Mouse (Mus musculus) MEL (cell line): ENCODE measurements around the gene Gm49336. TPM values are rescaled to one million over a fixed set of nuclear protein-coding genes. Genes with fewer than 3 reads are reported as not detected.
A peak's percentile ranks its signal among the peaks of the same experiment; 100 is the strongest.

Experiments
- DNase-seq: peaks from one replicate; pipeline ENCODE4 v3.0.0; 2011; ENCODE audit warnings: low read depth, low spot score
- H3K27ac ChIP-seq: 2 replicates; pipeline ENCODE4 v1.5.1; 2012; ENCODE audit warnings: low read depth, mild to moderate bottlenecking, control low read depth, low read length, moderate library complexity; ENCODE audit not compliant: control insufficient read depth
- H3K27me3 ChIP-seq, 2 experiments: fragments of 150-350 bp in 1 of 2; sonication (generic) in 1 of 2; 2 replicates each; pipeline ENCODE4 v1.6.1; 2012; ENCODE audit warnings: low read length in 2 of 2, mild to moderate bottlenecking in 2 of 2, improper control_type of control experiment in 1 of 2, moderate library complexity in 1 of 2; ENCODE audit not compliant: insufficient read depth in 2 of 2, control insufficient read depth in 1 of 2
- H3K36me3 ChIP-seq, 2 experiments: 2 replicates each; pipeline ENCODE4 v1.6.1; 2012 to 2014; ENCODE audit warnings: low read length in 2 of 2, improper control_type of control experiment in 1 of 2, inconsistent platforms in 1 of 2, mild to moderate bottlenecking in 1 of 2; ENCODE audit not compliant: insufficient read depth in 2 of 2, control insufficient read depth in 1 of 2
- H3K4me1 ChIP-seq, 2 experiments: fragments of 150-350 bp in 1 of 2; sonication (generic) in 1 of 2; 2 replicates each; pipeline ENCODE4 v1.6.1; 2012; ENCODE audit warnings: low read length in 2 of 2, improper control_type of control experiment in 1 of 2, mild to moderate bottlenecking in 1 of 2; ENCODE audit not compliant: insufficient read depth in 2 of 2, control insufficient read depth in 1 of 2
- H3K4me3 ChIP-seq, 2 experiments: fragments of 150-350 bp in 1 of 2; sonication (generic) in 1 of 2; 2 replicates each; pipeline ENCODE4 v1.5.1; 2012; ENCODE audit warnings: low read depth in 2 of 2, low read length in 2 of 2, mild to moderate bottlenecking in 2 of 2, moderate library complexity in 2 of 2, control low read depth in 1 of 2, improper control_type of control experiment in 1 of 2; ENCODE audit not compliant: control insufficient read depth in 1 of 2, insufficient read depth in 1 of 2
- H3K79me2 ChIP-seq: 2 replicates; pipeline ENCODE4 v1.6.1; 2012; ENCODE audit warnings: mild to moderate bottlenecking, low read length, moderate library complexity; ENCODE audit not compliant: control insufficient read depth, poor library complexity, insufficient read depth
- H3K9ac ChIP-seq: 2 replicates; pipeline ENCODE4 v1.6.1; 2012; ENCODE audit warnings: low read depth, mild to moderate bottlenecking, control low read depth, low read length, moderate library complexity; ENCODE audit not compliant: control insufficient read depth, poor library complexity, severe bottlenecking
- H3K9me3 ChIP-seq: fragments of 150-350 bp; sonication (generic); replicated peaks from 2 replicates; pipeline ENCODE4 v1.6.1; 2012; ENCODE audit warnings: mild to moderate bottlenecking, low read length, improper control_type of control experiment, moderate library complexity; ENCODE audit not compliant: insufficient read depth
- BHLHE40 ChIP-seq: IDR thresholded peaks from 2 replicates; pipeline ENCODE4 v1.6.1; 2012; ENCODE audit warnings: low read depth, mild to moderate bottlenecking, inconsistent platforms, low read length, improper control_type of control experiment, borderline replicate concordance
- CHD1 ChIP-seq: IDR thresholded peaks from 2 replicates; pipeline ENCODE4 v1.6.1; 2012; ENCODE audit warnings: low read depth, mild to moderate bottlenecking, inconsistent platforms, low read length, improper control_type of control experiment
- CHD2 ChIP-seq: IDR thresholded peaks from 2 replicates; pipeline ENCODE4 v1.6.1; 2011; ENCODE audit warnings: low read length, improper control_type of control experiment
- CTCF ChIP-seq, 3 experiments: IDR thresholded peaks in 2 of 3; conservative IDR thresholded peaks in 1 of 3; 2 replicates each; pipeline ENCODE4 v1.5.1; 2011 to 2012; ENCODE audit warnings: low read length in 3 of 3, low read depth in 2 of 3, mild to moderate bottlenecking in 2 of 3, improper control_type of control experiment in 1 of 3, inconsistent platforms in 1 of 3, mixed read lengths in 1 of 3, moderate library complexity in 1 of 3; ENCODE audit not compliant: control insufficient read depth in 1 of 3, insufficient read depth in 1 of 3, poor library complexity in 1 of 3, severe bottlenecking in 1 of 3
- E2F4 ChIP-seq: IDR thresholded peaks from 2 replicates; pipeline ENCODE4 v1.6.1; 2011; ENCODE audit warnings: low read depth, low read length, improper control_type of control experiment, borderline replicate concordance
- ELF1 ChIP-seq: IDR thresholded peaks from 2 replicates; pipeline ENCODE4 v1.6.1; 2014; ENCODE audit warnings: low read depth, mild to moderate bottlenecking, inconsistent platforms, low read length, improper control_type of control experiment, moderate library complexity
- EP300 ChIP-seq, 2 experiments: IDR thresholded peaks; 2 replicates each; pipeline ENCODE4 v1.6.1; 2011; ENCODE audit warnings: improper control_type of control experiment in 2 of 2, low read length in 2 of 2, low read depth in 1 of 2, mild to moderate bottlenecking in 1 of 2
- ETS1 ChIP-seq: IDR thresholded peaks from 2 replicates; pipeline ENCODE4 v1.6.1; 2012; ENCODE audit warnings: low read depth, mild to moderate bottlenecking, inconsistent platforms, low read length, improper control_type of control experiment, moderate library complexity
- GABPA ChIP-seq: IDR thresholded peaks from 2 replicates; pipeline ENCODE4 v1.6.1; 2012; ENCODE audit warnings: low read depth, mild to moderate bottlenecking, inconsistent platforms, low read length, improper control_type of control experiment, moderate library complexity
- GATA1 ChIP-seq: IDR thresholded peaks from 2 replicates; pipeline ENCODE4 v1.6.1; 2011; ENCODE audit warnings: low read depth, low read length, improper control_type of control experiment
- HCFC1 ChIP-seq: IDR thresholded peaks from 2 replicates; pipeline ENCODE4 v1.6.1; 2012; ENCODE audit warnings: low read depth, mild to moderate bottlenecking, inconsistent platforms, low read length, improper control_type of control experiment, moderate library complexity
- JUND ChIP-seq: IDR thresholded peaks from 2 replicates; pipeline ENCODE4 v1.6.1; 2011; ENCODE audit warnings: low read depth, mild to moderate bottlenecking, improper control_type of control experiment, low read length
- KAT2A ChIP-seq: conservative IDR thresholded peaks from 2 replicates; pipeline ENCODE4 v1.6.1; 2012; ENCODE audit warnings: low read depth, low read length, improper control_type of control experiment, inconsistent platforms
- MAFK ChIP-seq: IDR thresholded peaks from 2 replicates; pipeline ENCODE4 v1.6.1; 2011; ENCODE audit warnings: low read depth, mild to moderate bottlenecking, low read length, improper control_type of control experiment, borderline replicate concordance
- MAX ChIP-seq: IDR thresholded peaks from 2 replicates; pipeline ENCODE4 v1.6.1; 2011; ENCODE audit warnings: low read length, improper control_type of control experiment
- MAZ ChIP-seq: IDR thresholded peaks from 2 replicates; pipeline ENCODE4 v1.6.1; 2012; ENCODE audit warnings: low read depth, mild to moderate bottlenecking, inconsistent platforms, low read length, improper control_type of control experiment
- MEF2A ChIP-seq: IDR thresholded peaks from 2 replicates; pipeline ENCODE4 v1.6.1; 2014; ENCODE audit warnings: low read depth, mild to moderate bottlenecking, inconsistent platforms, low read length, improper control_type of control experiment; ENCODE audit not compliant: poor library complexity, insufficient replicate concordance, severe bottlenecking; ENCODE audit errors: extremely low read depth
- MXI1 ChIP-seq: IDR thresholded peaks from 2 replicates; pipeline ENCODE4 v1.6.1; 2011; ENCODE audit warnings: mild to moderate bottlenecking, low read depth, low read length, improper control_type of control experiment
- MYB ChIP-seq: IDR thresholded peaks from 2 replicates; pipeline ENCODE4 v1.6.1; 2011; ENCODE audit warnings: mild to moderate bottlenecking, low read depth, low read length, improper control_type of control experiment
- MYC ChIP-seq: IDR thresholded peaks from 2 replicates; pipeline ENCODE4 v1.6.1; 2011; ENCODE audit warnings: low read depth, mild to moderate bottlenecking, low read length, improper control_type of control experiment, moderate library complexity
- NELFE ChIP-seq: IDR thresholded peaks from 2 replicates; pipeline ENCODE4 v1.6.1; 2011; ENCODE audit warnings: low read depth, low read length, improper control_type of control experiment
- NRF1 ChIP-seq: IDR thresholded peaks from 2 replicates; pipeline ENCODE4 v1.6.1; 2014; ENCODE audit warnings: low read depth, mild to moderate bottlenecking, inconsistent platforms, low read length, improper control_type of control experiment, moderate library complexity; ENCODE audit not compliant: poor library complexity, insufficient read depth, severe bottlenecking
- POLR2A ChIP-seq, 2 experiments: IDR thresholded peaks; 2 replicates each; pipeline ENCODE4 v1.6.1; 2011 to 2012; ENCODE audit warnings: low read length in 2 of 2, mild to moderate bottlenecking in 2 of 2, control low read depth in 1 of 2, improper control_type of control experiment in 1 of 2, low read depth in 1 of 2, moderate library complexity in 1 of 2; ENCODE audit not compliant: control insufficient read depth in 1 of 2, insufficient read depth in 1 of 2, poor library complexity in 1 of 2
- POLR2AphosphoS5 ChIP-seq: IDR thresholded peaks from 2 replicates; pipeline ENCODE4 v1.6.1; 2012; ENCODE audit warnings: low read depth, borderline replicate concordance, mild to moderate bottlenecking, inconsistent platforms, low read length, moderate library complexity, mixed read lengths
- RAD21 ChIP-seq: IDR thresholded peaks from 2 replicates; pipeline ENCODE4 v1.6.1; 2011; ENCODE audit warnings: mild to moderate bottlenecking, low read depth, low read length, improper control_type of control experiment
- RCOR1 ChIP-seq: IDR thresholded peaks from 2 replicates; pipeline ENCODE4 v1.6.1; 2012; ENCODE audit warnings: low read depth, mild to moderate bottlenecking, inconsistent platforms, low read length, improper control_type of control experiment
- SMC3 ChIP-seq: IDR thresholded peaks from 2 replicates; pipeline ENCODE4 v1.6.1; 2011; ENCODE audit warnings: low read depth, low read length, improper control_type of control experiment
- TAL1 ChIP-seq: IDR thresholded peaks from 2 replicates; pipeline ENCODE4 v1.6.1; 2012; ENCODE audit warnings: mild to moderate bottlenecking, inconsistent platforms, low read length, moderate library complexity, mixed read lengths
- TBP ChIP-seq: IDR thresholded peaks from 2 replicates; pipeline ENCODE4 v1.8.0; 2011; ENCODE audit warnings: low read depth, low read length, improper control_type of control experiment
- TCF12 ChIP-seq: IDR thresholded peaks from 2 replicates; pipeline ENCODE4 v1.6.1; 2014; ENCODE audit warnings: low read depth, mild to moderate bottlenecking, inconsistent platforms, low read length, improper control_type of control experiment, moderate library complexity
- UBTF ChIP-seq: IDR thresholded peaks from 2 replicates; pipeline ENCODE4 v1.6.1; 2012; ENCODE audit warnings: low read depth, mild to moderate bottlenecking, inconsistent platforms, low read length, improper control_type of control experiment, moderate library complexity, borderline replicate concordance; ENCODE audit not compliant: insufficient read depth
- USF1 ChIP-seq: IDR thresholded peaks from 2 replicates; pipeline ENCODE4 v1.6.1; 2014; ENCODE audit warnings: low read depth, mild to moderate bottlenecking, inconsistent platforms, low read length, improper control_type of control experiment, moderate library complexity
- USF2 ChIP-seq, 2 experiments: IDR thresholded peaks; 2 replicates each; pipeline ENCODE4 v1.6.1; 2011 to 2012; ENCODE audit warnings: improper control_type of control experiment in 2 of 2, low read length in 2 of 2, borderline replicate concordance in 1 of 2, inconsistent platforms in 1 of 2, low read depth in 1 of 2, mild to moderate bottlenecking in 1 of 2; ENCODE audit not compliant: insufficient read depth in 1 of 2
- ZC3H11A ChIP-seq: IDR thresholded peaks from 2 replicates; pipeline ENCODE4 v1.6.1; 2012; ENCODE audit warnings: low read depth, mild to moderate bottlenecking, inconsistent platforms, low read length, improper control_type of control experiment
- ZKSCAN1 ChIP-seq: IDR thresholded peaks from 2 replicates; pipeline ENCODE4 v1.6.1; 2012; ENCODE audit warnings: low read depth, mild to moderate bottlenecking, inconsistent platforms, low read length, improper control_type of control experiment, moderate library complexity
- ZMIZ1 ChIP-seq: IDR thresholded peaks from 2 replicates; pipeline ENCODE4 v1.6.1; 2012; ENCODE audit warnings: low read depth, mild to moderate bottlenecking, inconsistent platforms, low read length, improper control_type of control experiment, moderate library complexity
- ZNF384 ChIP-seq: IDR thresholded peaks from 2 replicates; pipeline ENCODE4 v1.6.1; 2012; ENCODE audit warnings: low read depth, mild to moderate bottlenecking, inconsistent platforms, low read length, improper control_type of control experiment
- polyA plus RNA-seq, 2 experiments: library from polyadenylated mRNA; stranded (reverse) in 1 of 2; unstranded in 1 of 2; fragments of >175 nt in 1 of 2; fragments of >200 nt in 1 of 2; gene quantifications; 2 replicates each; pipeline versions ENCODE4 v1.2.1 to v1.2.4; 2012; ENCODE audit warnings: low replicate concordance in 2 of 2, low read depth in 1 of 2; ENCODE audit not compliant: insufficient read length in 2 of 2, insufficient read depth in 1 of 2, missing spikeins in 1 of 2
- total RNA-seq: library from RNA; depleted of rRNA; stranded (reverse); fragments of 300-350 nt; gene quantifications from 2 replicates; pipeline ENCODE4 v1.2.3, GENCODE M21; 2012

Gene Gm49336
- total and polyA plus RNA-seq, 3 experiments = 37.1 to 87.9 (median 59.9) TPM

DNA sequence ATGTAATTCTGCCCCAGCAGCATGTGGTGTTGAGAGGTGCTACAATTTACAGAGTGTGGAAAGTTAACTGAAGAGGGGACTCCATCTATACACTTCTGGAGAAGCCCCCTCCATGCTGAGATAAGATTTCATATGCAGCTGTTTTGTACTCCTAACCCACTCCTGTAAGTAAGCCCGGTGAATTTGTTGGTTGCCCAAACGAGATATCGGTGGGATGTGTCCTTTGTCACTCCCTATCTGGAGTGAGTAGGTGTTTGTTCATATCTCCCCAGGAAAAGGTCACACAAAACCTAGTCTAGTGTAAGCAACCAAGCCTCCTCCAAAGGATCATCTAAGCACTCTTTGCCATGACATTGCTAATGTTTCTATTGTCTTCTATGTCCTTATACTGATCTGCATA, 2.2 kb upstream of the Gm49336 start:
- Histone ChIP-seq H3K9ac (peak overlapping the region; percentile 32), H3K4me1 (peaks cover 29 to 44% of the 10 kb centered on the region in 2 experiments), H3K27me3 (no peaks in the 10 kb centered on the region), H3K27ac (peak overlapping the region; percentile 79), H3K9me3 (no peaks in the 10 kb centered on the region), H3K4me3 (peak overlapping the region in 1 of 2 experiments; percentile 14; a peak in 2 of 4 replicates), H3K36me3 (peaks cover 0 to 39% of the 10 kb centered on the region in 2 experiments; a peak in 2 of 4 replicates), H3K79me2 (peaks cover 36% of the 10 kb centered on the region)
- DNase-seq = peak; percentile 70
- TF ChIP-seq JUND (no peak), RCOR1 (peak; percentile 29), USF2 (IDR thresholded peaks at IDR 0.05; ENCODE audit: borderline replicate concordance in 1 of 2, insufficient read depth in 1 of 2, low read depth in 1 of 2, low read length in 2 of 2) (no peak), BHLHE40 (no peak), E2F4 (no peak), MAX (0 out of 2 replicates have a peak, but pooled peaks have one; percentile 49), POLR2A (IDR thresholded peaks at IDR 0.05; ENCODE audit: control insufficient read depth in 1 of 2, insufficient read depth in 1 of 2, low read depth in 1 of 2, low read length in 2 of 2, poor library complexity in 1 of 2) (0 out of 4 replicates have a peak, but pooled peaks of 1 of the 2 experiments have one; percentile 42), NRF1 (no peak), MAZ (peak; percentile 73; the same call in 1 of the 2 replicates), HCFC1 (no peak), RAD21 (no peak), EP300 (IDR thresholded peaks at IDR 0.05; ENCODE audit: low read depth in 1 of 2, low read length in 2 of 2) (peak; percentile 47 to 73), MAFK (0 out of 2 replicates have a peak, but pooled peaks have one; percentile 18), POLR2AphosphoS5 (no peak), MXI1 (0 out of 2 replicates have a peak, but pooled peaks have one; percentile 38), CTCF (IDR thresholded peaks at IDR 0.05 in 2 of 3, conservative IDR thresholded peaks at IDR 0.05 in 1 of 3; ENCODE audit: control insufficient read depth in 1 of 3, insufficient read depth in 1 of 3, low read depth in 2 of 3, low read length in 3 of 3, poor library complexity in 1 of 3, severe bottlenecking in 1 of 3) (no peak), USF1 (no peak), ZKSCAN1 (no peak), KAT2A (no peak), MYB (no peak), ELF1 (no peak), MYC (no peak), SMC3 (no peak), CHD1 (no peak), MEF2A (no peak), GABPA (no peak), UBTF (no peak), GATA1 (peak; percentile 82), TBP (0 out of 2 replicates have a peak, but pooled peaks have one; percentile 45), ZC3H11A (no peak), TAL1 (no peak), ETS1 (peak; percentile 72), ZNF384 (no peak), TCF12 (peak; percentile 61; the same call in 1 of the 2 replicates), CHD2 (no peak), ZMIZ1 (no peak), NELFE (peak; percentile 44; the same call in 1 of the 2 replicates)
